Mouse (Mus musculus) forebrain, embryonic 10.5 days (tissue): ENCODE measurements at regions not wholly inside any gene's neighbourhood (a gene's known extent, or its start where the extent isn't known, plus 50 kb on each side); places are given as distances from the start of the nearest gene placed in this dataset.

Experiments
- DNase-seq: peaks from one replicate; pipeline ENCODE4 v3.0.0-alpha.2; 2017; ENCODE audit warnings: low spot score; ENCODE audit errors: extremely low spot score
- H3K27ac ChIP-seq: fragments of 300-500 bp; sonication (generic); 2 replicates; pipeline ENCODE4 v1.5.1; 2016; ENCODE audit warnings: mild to moderate bottlenecking
- H3K27me3 ChIP-seq: fragments of 300-500 bp; sonication (generic); 2 replicates; pipeline ENCODE4 v1.6.1; 2016; ENCODE audit warnings: mild to moderate bottlenecking; ENCODE audit not compliant: poor library complexity, severe bottlenecking
- H3K36me3 ChIP-seq: fragments of 300-500 bp; sonication (generic); replicated peaks from 2 replicates; pipeline ENCODE4 v1.6.1; 2016; ENCODE audit warnings: mild to moderate bottlenecking, moderate library complexity
- H3K4me1 ChIP-seq: fragments of 300-500 bp; sonication (generic); 2 replicates; pipeline ENCODE4 v1.6.1; 2016
- H3K4me3 ChIP-seq: fragments of 300-500 bp; sonication (generic); 2 replicates; pipeline ENCODE4 v1.5.1; 2016; ENCODE audit warnings: mild to moderate bottlenecking, moderate library complexity
- H3K9me3 ChIP-seq: fragments of 300-500 bp; sonication (generic); 2 replicates; pipeline ENCODE4 v1.6.1; 2016; ENCODE audit warnings: mild to moderate bottlenecking, moderate library complexity
- WGBS: fragments of 180-500 bp; shearing (Covaris S2); methylation state at CpG from one replicate; pipeline ENCODE4 v1.1.7; 2016; 5-methylcytosine and 5-hydroxymethylcytosine counted together

DNA sequence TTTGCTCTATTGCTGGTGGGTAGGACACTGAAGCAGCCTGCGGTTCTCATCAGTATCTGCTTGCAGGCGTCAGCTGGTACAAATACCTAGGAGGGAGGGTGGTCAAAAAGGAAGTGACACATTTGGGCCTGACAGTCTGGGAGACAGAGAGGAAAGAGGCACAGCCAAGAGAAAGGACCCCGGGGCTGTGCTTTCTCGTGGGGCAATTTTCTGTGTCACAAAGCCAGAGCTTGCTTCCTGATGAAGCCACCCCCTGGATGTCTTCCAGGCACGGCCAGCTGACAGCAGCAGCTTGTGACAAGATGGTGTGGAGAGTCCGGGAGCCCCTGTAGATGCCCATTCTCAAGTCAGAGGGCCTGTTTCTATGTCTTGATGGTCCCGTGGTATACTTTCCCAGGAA lies 1181.8 kb upstream of the A1bg start:
- no peak overlapping the region; the same call in 1 of the 2 replicates for H3K27ac ChIP-seq
- H3K4me3 ChIP-seq, result no peak overlapping the region
- H3K27me3 ChIP-seq, result peaks cover 40% of the 10 kb centered on the region
- peaks cover 7% of the 10 kb centered on the region; the same call in 1 of the 2 replicates for H3K9me3 ChIP-seq
- H3K4me1 ChIP-seq, result peaks cover 13% of the 10 kb centered on the region
- 67% methylated on average over 7 of the region's 7 CpGs for WGBS
- H3K36me3 ChIP-seq, result peaks cover 6% of the 10 kb centered on the region
- DNase-seq, result no peak

GRCm38 (mm10) chr15:62099683-62100082 lies 1176.9 kb upstream of the A1bg start:
- 92% methylated on average over 6 of the region's 6 CpGs for WGBS
- peaks cover 8% of the 10 kb centered on the region for H3K4me1 ChIP-seq
- peaks cover 7% of the 10 kb centered on the region; the same call in 1 of the 2 replicates for H3K9me3 ChIP-seq
- peaks cover 6% of the 10 kb centered on the region for H3K36me3 ChIP-seq
- no peak for DNase-seq
- no peak overlapping the region for H3K4me3 ChIP-seq
- H3K27ac ChIP-seq, result no peak overlapping the region
- peaks cover 20% of the 10 kb centered on the region for H3K27me3 ChIP-seq

GRCm38 (mm10) chr15:62098791-62099660 lies 1176.2 kb upstream of the A1bg start:
- no peak for DNase-seq
- no peak overlapping the region for H3K27ac ChIP-seq
- no peak overlapping the region for H3K4me3 ChIP-seq
- H3K9me3 ChIP-seq, result peaks cover 7% of the 10 kb centered on the region; the same call in 1 of the 2 replicates
- 53% methylated on average over 16 of the region's 16 CpGs for WGBS
- H3K4me1 ChIP-seq, result peaks cover 8% of the 10 kb centered on the region
- peaks cover 6% of the 10 kb centered on the region for H3K36me3 ChIP-seq
- peaks cover 13% of the 10 kb centered on the region for H3K27me3 ChIP-seq

DNA sequence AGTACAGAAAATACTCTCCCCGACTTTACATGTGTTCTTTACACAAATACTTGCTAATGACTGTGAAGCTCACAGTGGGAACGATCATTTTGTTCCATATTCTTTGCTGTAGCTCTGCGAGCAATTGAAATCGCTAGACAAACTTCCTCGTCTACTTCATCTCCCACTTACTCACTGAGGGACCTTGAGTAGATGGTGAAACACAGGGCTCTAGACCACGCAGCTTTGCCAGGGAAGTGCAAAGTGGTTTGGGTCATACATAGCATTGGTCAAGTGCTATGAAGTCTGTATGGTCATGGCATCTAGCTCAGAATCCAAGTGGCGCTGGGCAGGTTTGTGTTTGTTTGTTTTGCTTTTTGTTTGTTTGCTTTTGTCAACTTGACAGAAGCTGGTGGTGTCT lies 1174.0 kb upstream of the A1bg start:
- DNase-seq, result no peak
- Histone ChIP-seq H3K27me3 (0 out of 2 replicates have a peak, but pooled peaks cover 8% of the 10 kb centered on the region), H3K4me1 (peaks cover 23% of the 10 kb centered on the region), H3K9me3 (no peaks in the 10 kb centered on the region; the same call in 1 of the 2 replicates), H3K27ac (no peak overlapping the region), H3K4me3 (no peak overlapping the region), H3K36me3 (0 out of 2 replicates have a peak, but pooled peaks cover under 1% of the 10 kb centered on the region)
- 91% methylated on average over 7 of the region's 7 CpGs for WGBS

GRCm38 (mm10) chr15:62095198-62095597 lies 1172.4 kb upstream of the A1bg start:
- H3K9me3 ChIP-seq, result no peaks in the 10 kb centered on the region
- H3K4me1 ChIP-seq, result peaks cover 25% of the 10 kb centered on the region
- H3K27me3 ChIP-seq, result 0 out of 2 replicates have a peak, but pooled peaks cover 8% of the 10 kb centered on the region
- no peaks in the 10 kb centered on the region for H3K36me3 ChIP-seq
- 85% methylated on average over 3 of the region's 3 CpGs for whole genome bisulfite sequencing
- H3K4me3 ChIP-seq, result no peak overlapping the region
- no peak for DNase-seq
- no peak overlapping the region for H3K27ac ChIP-seq

GRCm38 (mm10) chr15:62093672-62094071 lies 1170.9 kb upstream of the A1bg start:
- no peak overlapping the region for H3K27ac ChIP-seq
- no peak for DNase-seq
- H3K27me3 ChIP-seq, result 0 out of 2 replicates have a peak, but pooled peaks cover 4% of the 10 kb centered on the region
- H3K36me3 ChIP-seq, result no peaks in the 10 kb centered on the region
- H3K9me3 ChIP-seq, result no peaks in the 10 kb centered on the region
- H3K4me1 ChIP-seq, result peaks cover 21% of the 10 kb centered on the region
- 76% methylated on average over 4 of the region's 4 CpGs for WGBS
- H3K4me3 ChIP-seq, result no peak overlapping the region

GRCm38 (mm10) chr15:62092671-62093185 lies 1169.9 kb upstream of the A1bg start:
- WGBS, result 6% methylated on average over 5 of the region's 5 CpGs
- Histone ChIP-seq H3K27me3 (no peaks in the 10 kb centered on the region), H3K27ac (0 out of 2 replicates have a peak overlapping the region, but pooled peaks have one; percentile 25), H3K4me3 (no peak overlapping the region), H3K4me1 (peaks cover 18% of the 10 kb centered on the region), H3K9me3 (no peaks in the 10 kb centered on the region), H3K36me3 (no peaks in the 10 kb centered on the region)
- DNase-seq, result no peak

DNA sequence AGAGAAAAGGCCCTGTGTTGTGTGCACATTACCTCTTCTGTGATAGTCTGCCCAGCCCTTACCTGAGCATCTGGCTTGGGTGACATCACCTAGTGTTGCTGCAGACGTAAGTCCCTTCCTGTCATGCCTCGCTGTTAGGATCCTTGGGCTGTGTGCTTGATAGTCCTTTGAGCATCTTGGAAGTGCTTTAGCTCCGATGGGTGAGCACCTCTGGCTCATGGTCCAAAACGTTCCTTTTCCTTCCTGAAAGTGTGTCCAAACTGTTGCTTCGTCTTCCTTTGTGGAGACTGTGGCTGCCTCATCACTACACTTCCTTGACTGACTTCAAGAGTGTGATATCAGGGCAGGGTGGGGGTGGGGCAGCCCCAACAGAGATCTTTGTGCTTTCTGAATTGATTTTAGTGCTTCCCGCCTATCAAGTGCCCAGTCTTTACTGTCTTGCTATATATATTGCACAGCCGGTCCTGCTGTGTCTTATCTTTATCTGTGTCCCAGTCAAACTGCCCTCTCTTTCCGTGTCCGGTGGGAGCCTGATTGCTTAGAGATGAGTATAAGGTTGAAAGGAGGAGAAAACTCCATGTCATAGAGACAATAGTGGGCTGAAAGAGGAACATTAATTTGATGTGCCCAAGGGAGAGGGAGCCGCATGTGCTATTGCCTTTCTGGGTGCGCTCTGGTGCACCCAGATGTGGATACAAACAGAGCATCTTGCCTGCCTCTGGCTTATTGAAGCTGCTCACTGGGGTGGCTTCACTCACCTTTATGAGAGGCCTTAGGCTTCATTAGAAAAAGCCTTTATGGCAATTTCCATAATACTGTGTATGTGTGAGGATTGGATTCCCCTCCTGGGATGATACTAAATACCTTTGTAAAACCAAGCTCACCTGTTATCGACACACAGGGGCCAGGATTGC lies 1169.2 kb upstream of the A1bg start:
- 56% methylated on average over 12 of the region's 12 CpGs for WGBS
- no peaks in the 10 kb centered on the region for H3K9me3 ChIP-seq
- H3K4me1 ChIP-seq, result peaks cover 18% of the 10 kb centered on the region
- no peak for DNase-seq
- 0 out of 2 replicates have a peak overlapping the region, but pooled peaks have one; percentile 25 for H3K27ac ChIP-seq
- H3K27me3 ChIP-seq, result no peaks in the 10 kb centered on the region
- H3K36me3 ChIP-seq, result no peaks in the 10 kb centered on the region
- H3K4me3 ChIP-seq, result no peak overlapping the region

- Histone ChIP-seq H3K9me3 (no peaks in the 10 kb centered on the region), H3K36me3 (no peaks in the 10 kb centered on the region), H3K27ac (no peak overlapping the region), H3K4me1 (peaks cover 18% of the 10 kb centered on the region), H3K27me3 (no peaks in the 10 kb centered on the region), H3K4me3 (no peak overlapping the region)
- 90% methylated on average over 5 of the region's 5 CpGs for WGBS
- DNase-seq, result no peak
Measured at GRCm38 (mm10) chr15:62091144-62091543, 1168.3 kb upstream of the A1bg start.

- H3K4me1 ChIP-seq, result peaks cover 18% of the 10 kb centered on the region
- no peak overlapping the region for H3K27ac ChIP-seq
- H3K27me3 ChIP-seq, result no peaks in the 10 kb centered on the region
- H3K36me3 ChIP-seq, result no peaks in the 10 kb centered on the region
- DNase-seq, result no peak
- H3K4me3 ChIP-seq, result no peak overlapping the region
- 91% methylated on average over 4 of the region's 4 CpGs for WGBS
- H3K9me3 ChIP-seq, result no peaks in the 10 kb centered on the region
Measured at GRCm38 (mm10) chr15:62088341-62088740, 1165.5 kb upstream of the A1bg start.

- WGBS, result 53% methylated on average over 6 of the region's 6 CpGs
- H3K4me3 ChIP-seq, result no peak overlapping the region
- no peaks in the 10 kb centered on the region for H3K27me3 ChIP-seq
- no peak for DNase-seq
- H3K9me3 ChIP-seq, result no peaks in the 10 kb centered on the region
- no peak overlapping the region for H3K27ac ChIP-seq
- H3K4me1 ChIP-seq, result peaks cover 12% of the 10 kb centered on the region
- no peaks in the 10 kb centered on the region for H3K36me3 ChIP-seq
Measured at GRCm38 (mm10) chr15:62087755-62088154, 1164.9 kb upstream of the A1bg start.

- no peaks in the 10 kb centered on the region for H3K4me1 ChIP-seq
- no peak for DNase-seq
- no peaks in the 10 kb centered on the region for H3K36me3 ChIP-seq
- WGBS, result 91% methylated on average over 3 of the region's 3 CpGs
- H3K27me3 ChIP-seq, result no peaks in the 10 kb centered on the region
- H3K27ac ChIP-seq, result no peak overlapping the region
- no peaks in the 10 kb centered on the region for H3K9me3 ChIP-seq
- H3K4me3 ChIP-seq, result no peak overlapping the region
Measured at GRCm38 (mm10) chr15:62086037-62086436, 1163.2 kb upstream of the A1bg start.
